Mouse (Mus musculus) embryonic facial prominence, embryonic 11.5 days (tissue): Measurements from ENCODE around the gene Tmem176b. TPM values are rescaled to one million over a fixed set of nuclear protein-coding genes. Genes with fewer than 3 reads are reported as not detected.

Experiments used
- ATAC-seq: fragments of 200-750 bp; cut with Nextera tagmentation; replicated peaks from 2 replicates; pipeline ENCODE4 v1.8.0; 2017; ENCODE audit warnings: low read depth; ENCODE audit not compliant: insufficient number of reproducible peaks, low FRiP score, low TSS enrichment
- DNase-seq: peaks from one replicate; pipeline ENCODE4 v3.0.0-alpha.2; 2015; ENCODE audit warnings: low spot score
- H3K27ac ChIP-seq: fragments of 300-500 bp; sonication (generic); replicated peaks from 2 replicates; pipeline ENCODE4 v1.5.1; 2014; ENCODE audit warnings: mild to moderate bottlenecking, low read depth, low read length, control low read depth
- H3K27me3 ChIP-seq: fragments of 300-500 bp; sonication (generic); 2 replicates; pipeline ENCODE4 v1.6.1; 2014; ENCODE audit warnings: mild to moderate bottlenecking, low read length, moderate library complexity, mixed read lengths; ENCODE audit not compliant: control insufficient read depth, insufficient read depth
- H3K36me3 ChIP-seq: fragments of 300-500 bp; sonication (generic); replicated peaks from 2 replicates; pipeline ENCODE4 v1.6.1; 2014; ENCODE audit warnings: low read depth, mild to moderate bottlenecking, low read length, moderate library complexity, mixed read lengths; ENCODE audit not compliant: control insufficient read depth, insufficient read depth
- H3K4me1 ChIP-seq: fragments of 300-500 bp; sonication (generic); 2 replicates; pipeline ENCODE4 v1.6.1; 2014; ENCODE audit warnings: low read length, mixed read lengths; ENCODE audit not compliant: control insufficient read depth, insufficient read depth
- H3K4me2 ChIP-seq: fragments of 300-500 bp; sonication (generic); 2 replicates; pipeline ENCODE4 v1.6.1; 2014; ENCODE audit warnings: low read depth, mild to moderate bottlenecking, control low read depth, low read length, moderate library complexity
- H3K4me3 ChIP-seq: fragments of 300-500 bp; sonication (generic); 2 replicates; pipeline ENCODE4 v1.5.1; 2014; ENCODE audit warnings: low read depth, low read length, control low read depth
- H3K9ac ChIP-seq: fragments of 300-500 bp; sonication (generic); replicated peaks from 2 replicates; pipeline ENCODE4 v1.6.1; 2014; ENCODE audit warnings: mild to moderate bottlenecking, control low read depth, low read length
- H3K9me3 ChIP-seq: fragments of 300-500 bp; sonication (generic); replicated peaks from 2 replicates; pipeline ENCODE4 v1.6.1; 2016; ENCODE audit warnings: mild to moderate bottlenecking, low read length, inconsistent platforms, mixed read lengths; ENCODE audit not compliant: control insufficient read depth
- WGBS: fragments of 180-500 bp; shearing (Covaris S2); extraction: QIAGEN DNeasy Blood & Tissue Kit; methylation state at CpG from one replicate; pipeline ENCODE4 v1.1.7; 2014; 5-methylcytosine and 5-hydroxymethylcytosine counted together
- polyA plus RNA-seq: library from polyadenylated mRNA; unstranded; fragments of >200 nt; fragmentation: Nextera tagmentation; extraction: Ambion mirVana; gene quantifications from 2 replicates; pipeline ENCODE4 v1.2.1, GENCODE M21; 2014

The Tmem176b gene
- polyA plus RNA-seq, 1 experiment from 2014 or later, result 87.3 TPM

DNA sequence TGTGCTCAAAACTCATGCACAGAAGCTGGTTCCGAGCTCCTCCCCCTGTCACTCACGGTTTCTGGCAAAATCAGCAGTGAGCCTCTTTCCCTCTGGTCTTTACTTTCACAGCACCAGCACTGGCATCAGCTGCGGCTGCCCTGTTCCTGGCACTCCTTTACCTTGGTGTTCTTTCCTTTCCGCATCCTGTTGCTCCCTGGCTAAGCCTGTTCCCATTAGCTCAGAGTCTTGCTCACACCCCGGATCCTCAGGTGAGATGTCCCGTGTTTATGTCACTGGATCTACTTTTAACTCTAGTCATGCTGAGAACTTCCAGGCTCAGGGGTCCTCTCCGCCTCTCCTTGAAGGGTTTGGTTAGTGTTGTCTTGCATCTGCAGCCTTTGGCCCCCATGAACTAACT, 3.8 kb downstream of the Tmem176b start:
- Histone ChIP-seq H3K4me2 (no peak overlapping the region), H3K4me1 (peaks cover 6% of the 10 kb centered on the region), H3K27me3 (no peaks in the 10 kb centered on the region), H3K9ac (no peak overlapping the region), H3K27ac (no peak overlapping the region), H3K9me3 (no peaks in the 10 kb centered on the region), H3K36me3 (peaks cover 4% of the 10 kb centered on the region), H3K4me3 (no peak overlapping the region)
- no peak for ATAC-seq
- WGBS, result 77% methylated on average over 7 of the region's 7 CpGs
- DNase-seq, result no peak

DNA sequence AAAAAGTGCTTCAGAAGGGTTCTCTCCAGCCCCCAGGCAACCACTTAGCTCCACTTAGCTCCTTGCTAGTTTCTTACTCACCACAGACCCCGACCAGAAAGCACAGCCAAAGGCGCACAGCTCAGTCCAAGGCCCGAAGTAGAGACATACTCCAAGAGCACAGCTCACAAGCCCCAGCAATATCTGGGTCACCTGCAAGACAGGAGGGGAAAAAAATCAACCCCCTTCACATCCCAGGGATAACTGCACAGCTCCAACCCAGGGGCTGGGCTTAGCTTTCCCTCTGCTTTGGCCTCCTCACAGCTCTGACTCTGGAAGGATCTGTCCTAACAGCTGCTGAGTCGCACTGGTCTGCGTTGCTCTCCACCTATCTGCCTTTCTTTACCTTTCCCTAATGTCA, 5.2 kb downstream of the Tmem176b start:
- no peaks in the 10 kb centered on the region for H3K27me3 ChIP-seq
- no peak overlapping the region for H3K4me2 ChIP-seq
- H3K36me3 ChIP-seq, result peaks cover 4% of the 10 kb centered on the region
- H3K9ac ChIP-seq, result no peak overlapping the region
- ATAC-seq (no peak), DNase-seq (no peak)
- H3K9me3 ChIP-seq, result no peaks in the 10 kb centered on the region
- H3K4me1 ChIP-seq, result peaks cover 4% of the 10 kb centered on the region
- 87% methylated on average over 5 of the region's 5 CpGs for WGBS
- H3K4me3 ChIP-seq, result no peak overlapping the region
- no peak overlapping the region for H3K27ac ChIP-seq

DNA sequence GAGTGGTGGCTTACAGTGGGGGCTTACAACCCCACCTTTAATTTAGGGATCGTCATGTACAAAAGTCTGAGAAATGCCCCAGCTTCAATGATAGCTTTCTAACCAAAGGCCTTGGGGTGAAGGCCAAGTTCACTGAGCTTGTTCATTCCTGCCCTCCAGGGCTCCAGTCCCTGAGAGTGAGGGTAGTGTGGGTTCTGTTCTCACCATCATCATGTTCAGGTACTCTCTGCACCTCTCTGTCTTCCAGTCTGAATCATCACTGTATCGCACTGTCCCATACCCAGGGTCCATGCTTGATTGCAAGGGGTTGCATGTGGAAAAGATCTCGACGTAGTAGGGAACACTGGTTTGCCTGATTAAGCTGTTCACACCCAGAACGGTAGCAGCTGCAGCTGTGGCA, 6.1 kb downstream of the Tmem176b start:
- Histone ChIP-seq H3K27me3 (no peaks in the 10 kb centered on the region), H3K4me2 (no peak overlapping the region), H3K36me3 (peaks cover 4% of the 10 kb centered on the region), H3K4me3 (no peak overlapping the region), H3K4me1 (peaks cover 4% of the 10 kb centered on the region), H3K9ac (no peak overlapping the region), H3K27ac (no peak overlapping the region), H3K9me3 (no peaks in the 10 kb centered on the region)
- no peak for DNase-seq
- no peak for ATAC-seq
- 87% methylated on average over 5 of the region's 5 CpGs for WGBS

DNA sequence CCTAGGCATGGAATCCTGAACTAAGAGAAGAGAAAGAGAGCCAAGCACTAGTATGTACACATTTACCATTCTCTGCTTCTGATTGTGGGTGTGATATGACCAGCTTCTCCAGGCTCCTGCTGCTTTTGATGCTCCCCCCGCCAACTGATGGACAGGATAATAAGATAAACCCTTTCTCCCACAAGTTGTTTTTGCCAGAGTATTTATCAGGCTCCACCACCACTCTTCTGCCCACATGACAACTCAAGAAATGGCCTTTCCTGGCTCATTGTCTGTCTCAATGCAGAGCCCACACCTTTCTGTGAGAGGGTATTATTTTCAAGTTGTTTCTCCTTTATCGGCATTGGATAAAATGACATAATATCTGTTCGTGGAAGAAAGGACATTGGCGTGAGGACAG, 7.8 kb downstream of the Tmem176b start:
- H3K36me3 ChIP-seq, result peaks cover 4% of the 10 kb centered on the region
- no peaks in the 10 kb centered on the region for H3K4me1 ChIP-seq
- no peak for ATAC-seq
- H3K9me3 ChIP-seq, result no peaks in the 10 kb centered on the region
- 88% methylated on average over 4 of the region's 4 CpGs for WGBS
- no peak overlapping the region for H3K4me3 ChIP-seq
- no peak overlapping the region for H3K9ac ChIP-seq
- no peak overlapping the region for H3K4me2 ChIP-seq
- no peak for DNase-seq
- no peak overlapping the region for H3K27ac ChIP-seq
- H3K27me3 ChIP-seq, result no peaks in the 10 kb centered on the region

DNA sequence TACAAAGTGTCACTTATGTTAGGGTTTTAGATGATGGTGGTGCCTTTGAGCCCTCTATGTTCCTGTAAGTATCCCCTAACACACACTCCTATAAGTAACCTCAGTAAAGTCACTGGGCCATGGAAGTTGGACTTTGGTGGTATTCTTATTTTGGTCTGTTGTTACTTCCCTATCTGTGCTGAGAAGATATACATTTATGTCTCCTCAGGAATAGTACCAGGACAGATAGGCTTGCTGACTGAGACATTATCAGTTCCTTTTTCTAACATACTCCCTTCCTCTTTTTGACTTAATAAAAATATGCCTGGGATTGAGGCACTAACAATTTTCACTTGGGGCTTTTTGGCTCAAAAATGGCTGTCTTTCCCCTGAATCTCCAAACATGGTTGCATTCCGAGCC, 8.9 kb downstream of the Tmem176b start:
- no peak overlapping the region for H3K4me2 ChIP-seq
- 94% methylated on average over 1 of the region's 1 CpGs for WGBS

DNA sequence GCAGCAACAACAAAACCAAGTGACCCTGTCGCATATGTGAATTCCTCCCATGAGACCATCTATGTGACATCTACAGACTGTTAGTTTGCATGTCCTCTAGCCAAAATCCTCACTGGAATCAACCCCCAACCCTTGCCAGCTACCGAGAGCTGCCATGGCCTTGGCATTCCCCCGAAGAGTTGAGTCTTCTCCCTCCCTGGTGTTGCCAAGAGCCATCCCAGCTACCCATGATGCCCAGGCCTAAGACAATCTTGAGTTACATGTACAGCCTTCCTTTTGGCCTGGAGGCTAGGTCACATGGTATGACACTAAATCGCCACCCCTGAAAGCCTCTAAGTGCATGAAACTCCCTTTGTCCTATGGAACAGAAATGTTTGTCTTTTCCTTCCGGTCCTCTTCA, 10.2 kb downstream of the Tmem176b start:
- Histone ChIP-seq H3K4me1 (no peaks in the 10 kb centered on the region), H3K9me3 (no peaks in the 10 kb centered on the region), H3K27ac (no peak overlapping the region), H3K4me3 (no peak overlapping the region), H3K27me3 (no peaks in the 10 kb centered on the region), H3K4me2 (no peak overlapping the region), H3K36me3 (peaks cover 4% of the 10 kb centered on the region), H3K9ac (no peak overlapping the region)
- WGBS, result 85% methylated on average over 5 of the region's 5 CpGs
- ATAC-seq, result no peak
- DNase-seq, result no peak

More for the DNA sequence above, 8.9 kb downstream of the Tmem176b start:
- no peaks in the 10 kb centered on the region for H3K27me3 ChIP-seq
- H3K9me3 ChIP-seq, result no peaks in the 10 kb centered on the region
- no peak overlapping the region for H3K9ac ChIP-seq
- ATAC-seq, result no peak
- DNase-seq, result no peak
- H3K27ac ChIP-seq, result no peak overlapping the region
- H3K4me3 ChIP-seq, result no peak overlapping the region
- peaks cover 4% of the 10 kb centered on the region for H3K36me3 ChIP-seq
- H3K4me1 ChIP-seq, result no peaks in the 10 kb centered on the region

DNA sequence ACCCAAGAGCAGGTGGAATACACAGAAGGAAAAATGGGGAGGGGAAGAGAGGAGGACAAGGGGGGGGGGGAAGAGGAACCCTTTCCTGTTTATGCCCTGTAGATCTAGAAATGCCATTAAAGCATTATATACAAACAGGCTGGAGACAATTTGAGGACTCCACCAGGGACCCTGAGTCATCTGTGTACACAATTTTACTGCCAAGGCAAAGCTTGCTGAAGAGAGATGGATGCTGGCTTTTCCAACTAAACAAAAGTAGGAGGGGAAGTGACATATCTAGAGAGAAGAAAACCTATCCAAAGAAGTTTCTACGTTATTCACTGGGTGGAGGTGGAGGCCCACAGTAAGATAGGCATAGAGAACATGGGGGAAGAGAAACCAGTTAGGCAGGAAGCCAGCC, 11.1 kb downstream of the Tmem176b start:
- peaks cover 4% of the 10 kb centered on the region for H3K36me3 ChIP-seq
- DNase-seq, result no peak
- H3K27me3 ChIP-seq, result no peaks in the 10 kb centered on the region
- no peaks in the 10 kb centered on the region for H3K9me3 ChIP-seq
- no peak overlapping the region for H3K9ac ChIP-seq
- H3K4me3 ChIP-seq, result no peak overlapping the region
- WGBS, result 64% methylated on average over 1 of the region's 1 CpGs
- H3K4me1 ChIP-seq, result no peaks in the 10 kb centered on the region
- H3K4me2 ChIP-seq, result no peak overlapping the region
- no peak overlapping the region for H3K27ac ChIP-seq
- ATAC-seq, result no peak

DNA sequence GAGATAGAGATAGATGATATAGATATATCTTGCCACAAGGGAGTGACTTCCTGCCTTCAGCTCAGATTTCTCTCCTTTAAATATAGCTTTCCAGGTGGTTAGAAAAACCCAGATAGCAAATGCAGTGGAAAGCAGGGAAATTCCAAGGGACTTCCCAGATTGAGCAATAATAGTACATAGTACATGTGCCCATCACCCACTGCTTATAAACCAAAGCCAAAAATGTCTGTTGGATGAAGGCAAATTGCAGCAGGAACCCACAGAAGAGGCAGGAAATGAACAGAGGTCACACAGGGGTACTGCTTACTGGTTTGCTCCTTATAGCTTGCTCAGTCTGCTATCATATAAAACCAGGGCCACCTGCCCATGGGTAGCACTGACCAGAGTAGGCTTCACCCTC, 11.6 kb downstream of the Tmem176b start:
- Histone ChIP-seq H3K4me2 (no peak overlapping the region), H3K27ac (no peak overlapping the region), H3K4me1 (no peaks in the 10 kb centered on the region), H3K36me3 (peaks cover 4% of the 10 kb centered on the region), H3K4me3 (no peak overlapping the region), H3K9ac (no peak overlapping the region), H3K9me3 (no peaks in the 10 kb centered on the region), H3K27me3 (no peaks in the 10 kb centered on the region)
- ATAC-seq (no peak), DNase-seq (no peak)
